Mouse (Mus musculus) E14TG2a.4 (cell line): ENCODE data around the gene Anxa3.

ENCODE experiments used
- H3K27me3 ChIP-seq: 2 replicates; pipeline ENCODE4 v1.6.1; 2014; ENCODE audit warnings: low read length, control low read depth; ENCODE audit not compliant: insufficient read depth
- H3K36me3 ChIP-seq: 2 replicates; pipeline ENCODE4 v1.6.1; 2014; ENCODE audit warnings: low read length, control low read depth; ENCODE audit not compliant: insufficient read depth
- H3K4me1 ChIP-seq: replicated peaks from 2 replicates; pipeline ENCODE4 v1.6.1; 2014; ENCODE audit warnings: low read depth, low read length, control low read depth
- H3K4me3 ChIP-seq: replicated peaks from 2 replicates; pipeline ENCODE4 v1.5.1; 2014; ENCODE audit warnings: mild to moderate bottlenecking, low read length
- H3K9me3 ChIP-seq: 2 replicates; pipeline ENCODE4 v1.6.1; 2014; ENCODE audit warnings: low read length, control low read depth
- CTCF ChIP-seq: conservative IDR thresholded peaks from 2 replicates; pipeline ENCODE4 v1.5.1; 2014; ENCODE audit warnings: low read length
- NANOG ChIP-seq: IDR thresholded peaks from 2 replicates; pipeline ENCODE4 v1.6.1; 2014; ENCODE audit warnings: borderline replicate concordance, low read length, mixed read lengths
- POU5F1 ChIP-seq: IDR thresholded peaks from 2 replicates; pipeline ENCODE4 v1.6.1; 2014; ENCODE audit warnings: low read length, borderline replicate concordance

The Anxa3 gene

GRCm38 (mm10) chr5:96854350-96854749, 61.2 kb downstream of the Anxa3 start:
- Histone ChIP-seq H3K9me3 (peaks cover 4% of the 10 kb centered on the region; the same call in 1 of the 2 replicates), H3K36me3 (no peaks in the 10 kb centered on the region), H3K4me1 (peaks cover 21% of the 10 kb centered on the region), H3K27me3 (0 out of 2 replicates have a peak, but pooled peaks cover 4% of the 10 kb centered on the region), H3K4me3 (no peak overlapping the region)
- TF ChIP-seq POU5F1 (no peak), CTCF (no peak), NANOG (no peak)

GRCm38 (mm10) chr5:96859938-96860337, 66.8 kb downstream of the Anxa3 start:
- TF ChIP-seq POU5F1: no peak
- TF ChIP-seq CTCF: no peak
- TF ChIP-seq NANOG: no peak
- H3K4me1 ChIP-seq: peaks cover 10% of the 10 kb centered on the region
- no peaks in the 10 kb centered on the region for H3K36me3 ChIP-seq
- H3K9me3 ChIP-seq: no peaks in the 10 kb centered on the region
- no peak overlapping the region for H3K4me3 ChIP-seq
- no peaks in the 10 kb centered on the region for H3K27me3 ChIP-seq

- TF ChIP-seq POU5F1: no peak
- TF ChIP-seq NANOG: no peak
- no peak for TF ChIP-seq CTCF
- no peaks in the 10 kb centered on the region for H3K27me3 ChIP-seq
- H3K9me3 ChIP-seq: no peaks in the 10 kb centered on the region
- no peaks in the 10 kb centered on the region for H3K4me1 ChIP-seq
- H3K36me3 ChIP-seq: no peaks in the 10 kb centered on the region
- H3K4me3 ChIP-seq: no peak overlapping the region
Observed at GRCm38 (mm10) chr5:96867171-96867570, 74.0 kb downstream of the Anxa3 start.

- no peak overlapping the region for H3K4me3 ChIP-seq
- H3K4me1 ChIP-seq: no peaks in the 10 kb centered on the region
- no peaks in the 10 kb centered on the region for H3K27me3 ChIP-seq
- H3K36me3 ChIP-seq: no peaks in the 10 kb centered on the region
- H3K9me3 ChIP-seq: no peaks in the 10 kb centered on the region
- TF ChIP-seq CTCF: no peak
Observed at GRCm38 (mm10) chr5:96868893-96869292, 75.8 kb downstream of the Anxa3 start.

DNA sequence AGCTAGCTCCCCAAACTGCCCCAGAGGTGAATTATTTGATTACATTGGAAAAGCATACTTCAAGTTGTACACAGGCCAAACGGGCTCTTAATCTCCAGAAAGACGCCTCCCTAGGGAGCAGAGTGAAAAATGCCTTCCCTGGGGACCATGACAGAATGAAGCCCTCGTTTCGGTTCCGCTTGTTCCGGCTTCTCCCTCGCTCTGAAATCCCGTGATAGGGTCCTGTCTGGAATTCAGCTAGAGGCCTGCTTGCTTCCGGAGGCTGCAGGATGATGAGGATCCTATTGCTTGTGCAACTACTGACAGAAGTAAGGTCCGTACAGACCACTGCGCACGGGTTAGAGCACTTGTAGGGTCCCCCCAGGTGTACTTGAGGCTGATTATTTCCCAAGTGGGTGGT, 77.9 kb downstream of the Anxa3 start:
- TF ChIP-seq NANOG (no peak), CTCF (no peak), POU5F1 (no peak)
- Histone ChIP-seq H3K4me1 (no peaks in the 10 kb centered on the region), H3K9me3 (no peaks in the 10 kb centered on the region), H3K36me3 (no peaks in the 10 kb centered on the region), H3K27me3 (no peaks in the 10 kb centered on the region), H3K4me3 (no peak overlapping the region)

- no peaks in the 10 kb centered on the region for H3K27me3 ChIP-seq
- H3K4me1 ChIP-seq: no peaks in the 10 kb centered on the region
- TF ChIP-seq CTCF (peak; percentile 30; the same call in 1 of the 2 replicates), NANOG (no peak), POU5F1 (no peak)
- H3K4me3 ChIP-seq: no peak overlapping the region
- H3K36me3 ChIP-seq: no peaks in the 10 kb centered on the region
- peaks cover 3% of the 10 kb centered on the region; the same call in 1 of the 2 replicates for H3K9me3 ChIP-seq
Observed at GRCm38 (mm10) chr5:96878178-96878577, 85.0 kb downstream of the Anxa3 start.

DNA sequence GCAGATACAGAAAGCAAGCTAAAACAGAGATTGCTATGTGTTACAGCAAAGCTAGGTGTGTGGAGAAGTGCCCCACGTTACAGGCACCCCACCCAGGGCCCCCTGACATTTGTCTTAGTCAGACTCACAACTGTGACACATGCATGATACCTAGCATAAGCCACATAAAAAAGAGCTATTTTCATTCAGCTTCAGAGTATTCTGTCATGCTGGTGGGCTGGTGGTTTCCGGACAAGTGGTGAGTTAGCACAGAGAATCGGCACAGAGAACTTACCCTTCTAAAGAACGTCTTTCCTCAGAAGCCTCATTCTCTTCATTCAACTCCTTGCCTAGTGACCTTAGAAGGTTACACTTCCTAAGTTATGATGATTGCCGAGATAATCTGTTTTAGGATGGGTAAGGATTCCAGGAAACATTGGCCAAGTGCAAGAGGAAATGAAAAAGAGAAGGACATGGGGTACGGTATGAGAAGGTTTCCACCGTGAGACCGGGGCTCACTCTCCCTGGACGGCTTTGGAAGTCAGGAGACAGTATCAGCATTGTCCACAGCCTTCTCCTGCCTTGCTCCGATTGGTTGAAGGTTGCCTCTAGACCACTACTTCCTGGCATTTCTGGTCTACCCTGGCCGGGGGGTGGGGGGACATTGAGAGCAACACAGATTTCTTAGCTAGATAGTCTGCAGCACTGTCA, 85.9 kb downstream of the Anxa3 start:
- TF ChIP-seq POU5F1 (no peak), CTCF (no peak), NANOG (no peak)
- no peak overlapping the region for H3K4me3 ChIP-seq
- 0 out of 2 replicates have a peak, but pooled peaks cover 3% of the 10 kb centered on the region for H3K4me1 ChIP-seq
- peaks cover 3% of the 10 kb centered on the region; the same call in 1 of the 2 replicates for H3K9me3 ChIP-seq
- no peaks in the 10 kb centered on the region for H3K36me3 ChIP-seq
- H3K27me3 ChIP-seq: no peaks in the 10 kb centered on the region

GRCm38 (mm10) chr5:96880231-96880630, 87.1 kb downstream of the Anxa3 start:
- H3K4me1 ChIP-seq: 0 out of 2 replicates have a peak, but pooled peaks cover 3% of the 10 kb centered on the region
- H3K27me3 ChIP-seq: no peaks in the 10 kb centered on the region
- H3K4me3 ChIP-seq: no peak overlapping the region
- TF ChIP-seq CTCF (no peak), NANOG (no peak), POU5F1 (no peak)
- H3K9me3 ChIP-seq: peaks cover 3% of the 10 kb centered on the region; the same call in 1 of the 2 replicates
- no peaks in the 10 kb centered on the region for H3K36me3 ChIP-seq

DNA sequence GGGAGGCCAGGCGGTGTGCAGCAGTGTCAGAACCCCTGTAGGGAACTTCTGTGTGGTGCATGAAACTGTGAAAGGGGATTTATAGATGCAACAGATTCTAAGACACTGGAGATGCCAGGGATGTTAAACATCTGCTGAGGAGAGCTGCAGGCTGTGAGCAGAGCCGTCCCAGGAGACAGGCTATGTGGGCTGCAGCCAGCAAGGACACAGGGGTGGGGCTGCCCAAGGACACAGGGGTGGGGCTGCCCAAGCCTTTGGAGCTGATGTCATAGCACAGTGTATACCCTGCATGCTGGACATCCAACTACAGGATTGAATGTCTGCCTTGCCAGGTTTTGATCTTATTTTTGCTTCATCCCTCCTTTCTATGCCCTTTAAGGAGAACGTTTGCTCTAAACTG, 88.0 kb downstream of the Anxa3 start:
- H3K27me3 ChIP-seq: no peaks in the 10 kb centered on the region
- H3K4me1 ChIP-seq: 0 out of 2 replicates have a peak, but pooled peaks cover 3% of the 10 kb centered on the region
- H3K9me3 ChIP-seq: peaks cover 3% of the 10 kb centered on the region; the same call in 1 of the 2 replicates
- no peaks in the 10 kb centered on the region for H3K36me3 ChIP-seq
- H3K4me3 ChIP-seq: no peak overlapping the region
- TF ChIP-seq POU5F1: no peak
- no peak for TF ChIP-seq NANOG
- no peak for TF ChIP-seq CTCF
